Mouse (Mus musculus) adrenal gland, postnatal 4 days (tissue): ENCODE results near the gene Prkab1. TPM values are rescaled to one million over a fixed set of nuclear protein-coding genes. Genes with fewer than 3 reads are reported as not detected.

ENCODE experiments used
- DNase-seq, 2 experiments: peaks; one replicate each; pipeline ENCODE4 v3.0.0; 2021 to 2022; ENCODE audit warnings: low spot score in 2 of 2, mixed read lengths in 2 of 2
- long read RNA-seq, 2 experiments: library from polyadenylated mRNA; stranded (forward); transcript quantifications; one replicate each; pipeline ENCODE4 v2.0.0; 2021
- total RNA-seq, 2 experiments: library from RNA; stranded (reverse); gene quantifications; 2 replicates each; pipeline ENCODE4 v1.2.3; 2021

Prkab1 gene
- 10 to 100 TPM; 87.2 to 93.0 TPM for total RNA-seq
- long read RNA-seq, experiment 1, transcript Prkab1-202 (8 exons, 2,026 nt): major isoform, 57 of 95 reads
- long read RNA-seq, experiment 1, transcript Prkab1-201 (7 exons, 2,089 nt): minor isoform, 26 of 95 reads
- long read RNA-seq, experiment 1, partial matches to known transcripts: 6 of 95 reads
- long read RNA-seq, experiment 1, other reads (novel, unspliced or antisense): 3 of 95 reads
- long read RNA-seq, experiment 2, transcript Prkab1-201 (7 exons, 2,089 nt): minor isoform, 40 of 127 reads
- long read RNA-seq, experiment 2, transcript Prkab1-202 (8 exons, 2,026 nt): major isoform, 70 of 127 reads
- long read RNA-seq, experiment 2, partial matches to known transcripts: 4 of 127 reads
- long read RNA-seq, experiment 2, other reads (novel, unspliced or antisense): 11 of 127 reads

DNA sequence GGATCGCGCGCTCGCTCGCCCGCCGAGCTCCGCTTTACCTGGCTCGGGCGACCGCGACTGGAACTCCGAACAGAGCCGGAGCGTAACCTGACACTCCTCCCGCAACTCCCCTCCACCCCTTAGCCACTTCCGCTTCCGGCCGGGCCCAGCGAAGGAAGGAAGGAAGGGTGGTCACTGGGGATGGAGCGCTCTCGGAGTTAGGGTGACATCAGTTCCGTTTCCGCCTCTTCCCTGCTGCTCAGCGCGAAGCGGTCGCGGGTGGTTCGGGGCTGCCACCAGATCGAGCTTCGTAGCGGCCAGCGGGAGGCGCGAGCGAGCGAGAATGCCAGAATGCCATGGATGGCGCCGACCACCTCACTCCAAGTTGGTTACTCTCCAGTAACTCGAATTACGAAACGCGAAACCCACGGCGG is at the start of gene Prkab1:
Gene Prkab1, minus strand, starts transcription at position 182 of the 413 bp plus-strand sequence.
- peak; percentile 76 to 86 for DNase-seq

DNA sequence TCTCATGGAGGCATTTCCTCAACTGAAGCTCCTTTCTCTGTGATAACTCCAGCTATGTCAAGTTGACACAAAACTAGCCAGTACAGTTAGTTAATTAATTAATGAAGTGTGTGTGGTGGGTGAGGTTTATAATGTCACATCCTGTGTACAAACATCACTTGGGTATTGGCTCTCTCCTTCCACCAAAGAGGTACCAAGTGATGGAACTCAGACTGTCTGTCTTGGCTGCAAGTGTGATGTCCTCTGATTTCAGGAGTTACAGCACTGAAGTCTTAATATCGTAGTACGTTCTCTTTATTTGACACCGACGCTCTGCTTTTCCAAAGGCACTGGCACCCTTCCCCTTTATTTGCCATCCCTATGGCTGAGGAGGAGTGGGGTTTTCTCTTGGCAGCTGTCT is 45.3 kb upstream of the Prkab1 start:
- no peak for DNase-seq

DNA sequence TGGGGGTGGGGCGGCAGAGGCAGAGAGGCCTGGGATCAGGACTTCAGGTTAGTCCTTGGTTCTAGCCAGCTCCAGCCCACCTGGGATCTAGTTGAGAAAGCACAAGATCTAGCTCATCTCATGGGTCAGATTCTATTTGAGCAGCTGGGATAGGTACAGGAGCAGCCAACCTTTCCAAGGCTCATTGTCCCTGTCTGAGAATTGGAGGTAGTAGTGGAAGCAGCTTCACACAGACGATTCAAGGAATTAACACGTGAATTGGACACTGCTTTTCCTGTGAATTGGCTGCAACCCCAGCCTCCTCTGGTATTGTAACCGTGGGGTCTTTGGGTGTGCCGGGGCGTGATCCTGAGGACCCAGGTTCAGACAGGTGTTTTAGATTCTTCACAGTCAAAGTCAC is 28.5 kb upstream of the Prkab1 start:
- no peak for DNase-seq

DNA sequence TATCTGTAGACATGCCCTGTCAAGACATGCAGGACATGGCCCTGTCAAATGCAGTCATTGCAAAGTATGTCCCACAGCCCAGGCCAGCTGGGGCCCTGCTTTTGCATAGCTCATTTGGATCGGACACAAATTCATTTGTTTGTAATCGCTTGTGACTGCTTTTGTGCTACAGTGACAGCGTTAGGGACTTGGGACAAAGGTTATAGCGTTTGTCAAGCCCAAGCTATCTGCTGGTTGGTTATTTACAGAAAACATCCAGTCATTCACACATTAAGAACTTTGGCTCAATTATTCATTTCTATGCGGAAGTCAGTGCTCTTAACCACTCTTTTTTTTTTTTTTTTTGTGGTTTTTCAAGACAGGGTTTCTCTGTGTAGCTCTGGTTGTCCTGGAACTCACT is 27.9 kb upstream of the Prkab1 start:
- no peak for DNase-seq

DNA sequence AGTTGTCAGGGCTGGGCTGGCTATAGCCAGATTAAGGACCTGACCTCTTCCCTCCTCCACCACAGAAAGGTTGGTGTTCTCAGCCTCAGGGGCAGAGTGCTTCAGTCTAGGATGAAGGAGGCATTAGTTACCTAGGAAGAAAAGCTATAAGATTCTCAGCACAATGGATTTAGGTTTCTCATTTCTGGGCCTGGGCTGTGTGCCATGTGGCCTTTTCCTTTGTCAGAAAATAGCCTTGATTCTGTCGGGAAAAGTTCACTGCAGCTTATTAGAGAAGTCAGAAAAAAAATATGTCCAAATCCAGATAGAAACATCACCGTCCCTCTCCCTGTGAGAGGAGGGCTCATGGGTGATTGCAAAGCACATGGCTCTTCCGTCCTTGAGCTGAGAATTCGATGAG is 25.5 kb upstream of the Prkab1 start:
- no peak for DNase-seq

DNA sequence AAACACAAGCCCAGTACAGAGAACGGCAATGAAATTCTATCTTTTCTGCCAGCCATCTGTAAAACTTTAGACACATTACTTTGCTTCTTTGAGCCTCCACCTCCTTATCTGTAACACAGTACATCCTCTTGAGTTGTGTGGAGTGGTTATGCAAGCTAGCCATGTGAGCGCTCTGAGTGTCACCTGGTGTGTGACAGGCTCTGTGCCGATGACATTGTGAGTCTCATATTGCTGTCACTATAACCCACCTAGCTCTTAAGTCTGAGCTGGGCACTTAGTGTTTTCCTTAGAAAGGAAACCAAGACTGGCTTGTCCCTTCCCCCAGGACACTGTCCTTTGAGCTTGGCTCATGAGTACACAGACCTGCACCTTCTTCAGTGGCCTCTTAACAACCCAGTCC is 24.0 kb upstream of the Prkab1 start:
- DNase-seq: no peak

DNA sequence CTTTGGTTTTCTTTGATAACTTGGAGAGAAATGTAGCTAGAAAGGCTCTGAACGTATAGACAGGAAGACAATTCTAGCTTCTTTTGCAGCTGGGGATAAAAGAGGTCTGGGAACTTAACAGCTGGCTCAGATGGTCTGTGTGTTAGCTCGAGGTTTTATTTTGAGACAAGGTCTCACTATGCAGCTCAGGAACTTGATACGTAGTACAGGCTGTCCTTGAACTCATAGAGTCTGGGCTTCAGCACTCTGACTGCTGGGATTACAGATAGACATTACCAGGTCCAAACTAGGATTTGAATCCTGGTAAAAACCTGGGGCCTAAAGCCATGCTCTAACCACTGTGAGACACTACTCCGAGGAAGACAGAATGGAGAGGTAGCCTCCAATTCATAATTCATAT is 21.9 kb upstream of the Prkab1 start:
- no peak for DNase-seq

DNA sequence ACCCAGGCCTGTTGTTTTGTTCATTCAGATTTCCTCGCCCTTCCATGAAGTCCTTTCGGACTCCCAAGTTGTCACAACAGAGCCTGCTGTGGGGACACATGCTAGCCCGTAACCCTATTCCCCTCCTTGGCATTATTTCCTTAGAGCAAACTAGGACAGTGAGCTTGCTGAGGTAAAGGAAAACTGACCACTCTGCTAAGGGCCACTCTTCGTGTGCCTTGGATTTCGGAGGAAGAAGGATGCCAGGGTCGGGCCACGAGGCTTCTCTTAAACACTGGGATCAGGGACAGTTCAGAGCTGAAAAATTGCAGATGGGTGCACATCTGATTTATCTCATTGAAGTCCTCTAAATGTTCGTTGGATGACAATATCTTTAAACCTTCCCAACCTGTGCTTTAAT is 21.3 kb upstream of the Prkab1 start:
- DNase-seq: no peak

DNA sequence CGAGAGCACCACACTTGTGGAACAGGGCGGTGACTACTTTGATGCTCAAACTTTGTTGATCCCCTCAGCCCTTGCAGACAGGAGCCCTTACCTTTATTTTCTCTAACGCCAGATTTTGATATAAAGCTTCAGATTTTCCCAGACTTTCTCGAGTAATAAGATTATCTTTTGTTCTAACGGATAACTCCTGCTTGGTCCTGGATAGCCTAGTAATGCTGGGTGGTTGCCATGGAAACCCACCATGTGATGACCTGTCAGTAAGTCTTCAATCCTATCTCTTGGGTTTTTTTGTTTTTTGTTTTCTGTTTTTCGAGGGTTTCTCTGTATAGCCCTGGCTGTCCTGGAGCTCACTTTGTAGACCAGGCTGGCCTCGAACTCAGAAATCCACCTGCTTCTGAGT is 17.9 kb upstream of the Prkab1 start:
- no peak for DNase-seq

DNA sequence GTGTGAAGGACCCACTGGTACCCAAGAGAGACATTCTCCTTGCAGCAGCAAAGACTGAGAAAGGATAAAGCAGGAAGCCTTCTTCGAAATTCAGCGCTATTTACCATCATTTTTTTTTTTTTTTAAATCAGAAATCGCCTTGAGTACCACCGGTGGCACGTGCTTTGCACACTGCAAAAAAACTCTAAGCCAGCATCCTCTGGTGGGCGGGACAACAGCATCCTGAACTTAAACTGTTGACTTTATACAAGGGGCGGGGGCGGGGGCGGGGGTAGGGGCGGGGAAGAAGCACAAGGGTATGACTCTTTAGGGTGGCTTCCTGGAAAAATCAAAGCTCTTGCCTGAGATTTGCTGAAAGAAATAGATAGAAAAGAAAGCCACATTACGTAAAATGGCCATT is 15.4 kb upstream of the Prkab1 start:
- no peak for DNase-seq

DNA sequence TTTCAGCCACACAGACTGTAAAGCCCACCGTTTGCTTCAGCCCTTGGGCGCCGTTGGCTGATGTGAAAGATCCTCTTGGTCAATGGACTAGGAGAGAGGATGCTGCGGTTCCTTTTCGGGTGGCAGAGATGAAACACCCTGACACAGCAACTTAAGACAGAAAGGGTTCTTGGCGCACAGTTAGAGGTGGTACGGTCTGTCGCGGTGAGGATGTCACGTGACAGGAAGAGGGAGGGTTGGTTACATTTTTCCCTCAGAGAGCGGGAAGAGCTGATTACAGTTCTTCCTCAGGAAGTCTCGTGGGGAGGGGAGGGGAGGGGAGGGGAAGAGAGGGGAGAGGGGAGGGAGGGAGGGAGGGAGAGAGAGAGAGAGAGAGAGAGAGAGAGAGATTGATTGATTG is 13.4 kb upstream of the Prkab1 start:
- DNase-seq: no peak

DNA sequence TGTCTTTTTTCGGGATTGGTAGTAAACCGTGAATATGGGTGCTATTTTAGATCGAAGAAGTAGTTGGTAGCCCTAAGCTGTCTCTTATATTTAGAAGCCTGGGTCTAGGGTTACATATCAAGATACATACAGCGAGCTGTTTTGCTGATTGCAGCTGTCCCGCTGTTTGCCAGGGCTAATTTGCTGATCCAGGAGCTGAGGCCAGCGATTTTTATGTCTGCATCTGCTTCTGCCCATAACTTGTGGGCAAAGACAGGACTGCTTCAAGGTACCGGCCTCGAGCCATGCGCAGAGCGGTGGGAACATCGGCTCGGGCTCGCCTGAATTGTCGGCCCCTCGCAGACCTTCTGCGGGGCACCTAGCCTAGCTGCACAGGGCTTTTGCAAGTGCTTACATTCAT is 12.2 kb upstream of the Prkab1 start:
- no peak for DNase-seq

DNA sequence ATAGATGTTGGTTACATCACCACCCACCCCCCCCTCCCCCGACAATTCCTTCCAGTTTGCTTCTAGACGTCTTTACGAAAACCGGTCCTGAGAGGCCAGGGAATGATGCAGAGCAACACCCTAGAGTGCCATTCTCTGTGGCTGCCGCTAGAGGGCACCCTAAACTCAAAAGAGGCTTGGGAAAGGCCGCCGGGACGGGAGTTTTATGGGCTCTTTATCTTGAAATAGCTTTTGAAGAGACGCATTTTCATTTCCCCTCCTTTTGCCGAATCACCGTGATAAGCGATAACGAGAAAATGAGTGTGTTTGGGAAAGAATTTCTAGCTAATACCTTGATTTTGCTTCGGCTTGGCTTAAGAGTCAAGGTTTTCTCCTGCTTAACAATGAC is 6.9 kb upstream of the Prkab1 start:
- DNase-seq: no peak

DNA sequence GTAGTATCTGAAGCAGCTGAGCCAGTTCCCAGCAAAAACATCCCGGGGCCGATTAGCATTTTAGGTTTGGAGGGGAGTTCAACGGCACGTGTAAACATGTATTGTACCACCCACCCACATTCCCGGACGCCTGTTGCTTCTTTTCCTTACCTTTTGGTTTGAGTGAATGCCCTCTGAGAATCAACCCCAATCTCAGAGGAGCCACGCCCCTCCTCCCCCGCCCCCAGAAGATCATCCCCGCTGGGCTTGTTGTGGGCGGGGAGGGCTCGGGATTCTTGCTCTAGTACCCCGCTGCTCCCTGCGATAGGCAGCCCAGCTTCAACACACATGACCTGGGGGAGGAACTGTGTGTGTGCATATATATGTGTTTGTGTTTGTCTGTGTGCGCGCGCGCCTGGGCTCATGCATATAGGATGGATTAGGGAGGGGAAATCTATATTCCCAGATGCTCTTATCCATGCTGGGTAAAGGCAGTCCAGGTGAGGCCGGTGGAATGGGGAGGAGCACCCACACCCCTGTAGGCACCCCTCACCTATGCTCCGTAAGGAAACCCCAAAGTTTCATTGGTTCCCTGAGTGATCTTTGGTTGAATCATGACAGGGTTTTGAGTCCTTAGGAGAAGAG is 6.4 kb upstream of the Prkab1 start:
- no peak for DNase-seq

DNA sequence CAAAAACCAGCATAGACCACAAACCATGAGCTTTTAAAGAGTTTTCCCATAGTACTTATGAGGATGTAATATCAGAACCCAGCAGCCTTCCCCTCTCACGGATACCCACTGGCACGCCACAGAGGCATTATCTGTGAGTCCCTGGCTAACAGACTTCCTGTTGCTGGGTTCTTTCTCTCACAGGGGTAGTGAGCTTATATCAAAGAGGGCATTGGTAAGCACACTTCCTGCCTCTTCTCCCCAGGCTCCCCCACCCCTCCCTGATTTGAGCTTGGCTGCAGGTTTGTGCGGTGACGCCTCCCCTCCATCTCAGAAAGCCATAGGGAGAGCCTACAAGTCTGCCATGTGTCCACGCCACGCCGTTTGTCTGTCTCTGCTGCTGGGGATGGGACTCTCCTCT is 4.8 kb upstream of the Prkab1 start:
- no peak for DNase-seq

DNA sequence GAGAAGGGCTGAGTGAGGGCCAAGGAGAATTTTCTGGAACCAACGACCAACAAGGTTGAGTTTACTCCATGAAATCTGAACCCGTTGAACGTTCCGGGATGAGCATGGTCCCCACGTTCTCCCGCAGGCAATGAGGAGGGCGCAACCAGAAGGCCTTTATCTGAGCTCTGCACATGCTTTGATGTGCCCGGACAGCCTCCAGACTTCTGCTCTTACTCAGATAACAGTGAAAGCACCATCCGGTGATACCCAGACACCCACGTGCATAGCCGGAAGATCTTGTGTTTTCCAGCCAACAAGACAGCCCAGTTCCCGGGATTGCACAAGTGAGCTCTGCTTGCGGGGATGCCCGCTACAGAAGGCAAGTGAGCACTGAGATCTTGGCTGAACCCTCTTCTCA is 2.3 kb upstream of the Prkab1 start:
- DNase-seq: no peak

DNA sequence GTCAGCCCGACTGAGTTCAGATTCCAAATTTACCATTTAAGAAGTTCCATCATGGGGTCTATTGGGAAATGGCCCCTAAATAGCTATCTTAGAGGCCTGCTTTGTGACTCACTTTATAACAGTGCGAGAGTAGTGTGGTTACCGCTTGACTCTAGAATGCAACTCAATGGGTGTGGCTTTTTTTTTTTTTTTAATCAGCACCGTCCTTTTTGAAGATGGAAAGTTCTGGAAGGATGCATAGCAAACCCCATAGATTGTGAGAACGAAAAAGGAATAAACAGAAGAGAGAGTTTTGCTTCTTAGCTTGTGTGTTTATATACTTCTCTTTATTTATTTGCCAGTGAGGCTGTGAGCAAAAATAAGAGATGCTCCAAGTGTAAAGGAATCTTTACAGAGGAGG is 1.8 kb upstream of the Prkab1 start:
- DNase-seq: no peak

DNA sequence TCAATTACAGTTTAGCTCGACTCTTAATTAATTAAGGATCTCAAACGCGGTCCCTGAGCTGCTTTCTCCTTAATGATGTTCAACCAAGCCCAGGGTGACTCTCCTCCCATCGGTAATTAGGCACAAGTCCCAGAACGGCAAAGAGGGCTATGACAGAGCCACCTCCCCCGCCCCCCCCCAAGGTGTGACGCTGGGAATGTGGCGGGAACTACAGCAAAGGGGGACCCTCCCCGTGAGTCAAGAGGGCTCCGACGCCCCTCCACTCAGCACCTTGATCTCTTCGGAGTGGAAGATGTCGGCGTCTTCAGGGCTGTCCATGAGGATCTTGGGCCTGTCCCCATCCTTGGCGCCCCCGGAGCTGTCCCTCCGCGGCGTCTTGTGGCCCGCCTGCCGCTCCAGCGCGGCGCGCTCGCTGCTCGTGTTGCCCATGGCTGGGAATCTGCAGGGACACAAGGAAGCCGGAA is 455 bp downstream of the Prkab1 start:
- DNase-seq: no peak

DNA sequence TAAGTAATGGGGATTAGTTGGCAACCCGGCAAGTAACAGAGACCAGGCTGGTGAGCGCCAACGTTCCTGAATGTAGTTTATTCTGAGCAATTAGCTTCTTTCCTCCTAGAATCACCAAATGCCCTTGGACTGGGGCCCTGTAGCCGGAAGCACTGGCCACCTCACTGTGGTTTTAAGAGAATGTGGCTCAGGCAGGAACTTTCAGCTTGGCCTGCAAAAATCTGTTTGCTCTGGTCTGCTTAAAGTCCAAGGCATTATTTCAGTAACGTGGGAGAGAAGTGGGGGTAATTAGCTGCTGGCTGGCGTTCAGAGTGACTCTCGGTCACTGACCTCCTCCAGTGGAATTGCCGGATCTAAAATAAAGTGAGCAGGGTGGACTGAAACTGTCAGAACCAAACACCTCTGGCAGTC is 1.1 kb downstream of the Prkab1 start:
- DNase-seq: no peak

DNA sequence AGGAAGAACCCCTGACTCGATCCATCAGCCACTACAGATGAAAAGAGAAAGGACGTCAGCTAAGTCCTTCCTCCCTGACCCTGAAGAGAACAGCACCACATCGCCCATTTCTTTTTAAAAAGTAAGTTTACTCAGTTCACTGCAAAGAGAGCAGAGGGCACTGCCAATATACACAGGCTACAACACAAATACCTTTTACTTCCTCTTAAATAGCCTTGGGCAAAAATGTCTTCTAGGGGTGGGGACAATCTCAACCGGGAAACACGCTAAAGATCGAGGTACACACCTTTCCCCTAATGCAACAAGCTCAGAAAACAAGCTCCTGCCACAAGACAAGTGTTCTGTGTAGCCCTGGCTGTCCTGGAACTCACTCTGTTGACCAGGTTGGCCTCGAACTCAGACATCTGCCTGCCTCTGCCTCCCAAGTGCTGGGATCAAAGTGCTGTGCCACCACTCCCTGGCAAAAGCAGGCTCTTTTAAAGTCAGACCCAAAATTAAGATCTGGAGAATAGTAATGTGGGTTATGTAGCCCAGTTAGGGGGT is 1.6 kb downstream of the Prkab1 start:
- no peak for DNase-seq

DNA sequence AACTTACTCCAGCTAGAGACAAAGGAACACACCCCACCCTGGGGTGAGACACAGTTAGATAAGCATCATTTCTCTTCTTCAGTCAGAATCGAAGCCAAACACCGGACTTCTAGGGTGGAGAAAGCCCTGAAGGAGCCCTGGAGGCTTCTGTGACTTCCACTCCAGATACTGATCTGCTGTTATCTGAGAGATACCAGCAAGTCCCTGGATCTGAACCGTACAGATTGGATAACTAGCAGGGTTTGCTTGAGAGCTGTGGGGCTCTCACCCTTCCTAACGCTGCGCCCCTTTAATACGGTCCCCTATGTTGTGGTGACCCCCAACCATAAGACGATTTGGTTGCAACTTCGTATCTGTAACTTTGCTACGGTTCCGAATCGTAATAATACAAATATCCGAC is 2.2 kb downstream of the Prkab1 start:
- no peak for DNase-seq

DNA sequence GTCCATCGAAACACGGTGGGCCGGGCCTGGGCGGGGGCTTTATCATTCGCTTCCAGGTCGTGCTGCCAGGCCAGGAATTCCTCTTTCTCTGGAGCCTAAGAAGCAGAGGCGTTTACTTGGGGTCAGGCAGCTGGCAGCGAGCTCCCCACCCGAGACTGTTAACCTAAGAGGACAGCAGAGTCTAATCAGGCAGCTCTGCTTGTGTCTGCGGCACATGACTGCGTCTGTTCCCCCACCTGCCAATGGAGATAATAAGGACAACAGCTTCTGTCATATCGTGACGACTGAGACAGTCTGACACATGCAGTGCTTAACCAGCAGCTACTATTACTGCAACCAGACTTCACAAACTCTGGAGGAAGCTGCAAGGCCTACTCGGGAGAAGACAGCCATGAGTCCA is 2.8 kb downstream of the Prkab1 start:
- DNase-seq: no peak

DNA sequence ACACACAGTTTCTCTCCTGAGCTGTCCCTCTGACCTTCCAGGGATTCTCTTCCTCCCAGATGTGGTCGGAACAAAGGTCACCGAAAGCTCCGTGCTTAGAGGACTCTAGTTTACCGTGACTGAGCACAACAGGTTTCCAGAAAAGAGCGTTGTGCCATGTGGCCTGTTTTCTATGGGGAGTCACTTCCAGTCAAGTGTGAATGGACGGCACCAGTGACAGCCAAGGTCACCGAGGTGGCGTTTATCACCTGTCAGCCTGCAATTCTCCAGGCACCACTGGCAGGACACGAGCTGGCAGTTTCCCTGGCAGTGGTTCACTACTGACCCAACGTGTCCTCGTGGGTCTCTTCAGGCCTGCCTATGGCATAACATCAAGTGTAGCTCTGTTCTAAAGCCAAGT is 4.9 kb downstream of the Prkab1 start:
- no peak for DNase-seq
